Mouse (Mus musculus): ENCODE measurements around the gene Tada2b. TPM values are rescaled to one million over a fixed set of nuclear protein-coding genes. Genes with fewer than 3 reads are reported as not detected.
A peak's percentile ranks its signal among the peaks of the same experiment; 100 is the strongest.

Gene Tada2b
- polyA plus RNA-seq, 1 experiment = 8.4 TPM

DNA sequence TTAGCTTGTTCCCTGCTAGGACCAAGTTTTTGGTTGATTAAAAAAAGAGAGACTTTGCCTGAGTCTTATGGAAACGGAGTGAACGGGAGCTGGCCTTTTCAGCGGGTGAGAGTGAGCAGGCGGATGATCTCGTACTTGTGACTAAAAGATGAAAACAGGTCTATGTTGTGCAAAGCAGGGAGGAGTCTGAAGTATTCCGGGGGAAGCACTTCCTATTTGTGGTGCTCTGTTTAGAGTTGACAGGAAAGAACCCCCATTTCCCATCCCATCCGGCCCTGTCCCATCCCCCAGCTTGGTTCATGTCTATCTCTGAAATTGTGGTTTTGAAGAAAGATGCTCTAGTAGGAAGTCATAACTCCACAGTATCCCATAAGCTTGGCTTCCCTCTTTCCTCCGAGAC is 18.2 kb downstream of the Tada2b start:
- TF ChIP-seq CTCF (IDR thresholded peaks at IDR 0.05; ENCODE audit: low read depth, low read length) = no peak
- no peak for TF ChIP-seq EP300 (IDR thresholded peaks at IDR 0.05; ENCODE audit: insufficient read depth, low read depth, low read length)
- TF ChIP-seq POLR2A (IDR thresholded peaks at IDR 0.05; ENCODE audit: insufficient read depth, low read length) = no peak
- Histone ChIP-seq H3K27me3 (ENCODE audit: control insufficient read depth, insufficient read depth, low read length, poor library complexity, severe bottlenecking) (no peaks in the 10 kb centered on the region), H3K4me1 (ENCODE audit: control insufficient read depth, insufficient read depth, low read length) (no peaks in the 10 kb centered on the region), H3K9me3 (replicated peaks; ENCODE audit: control insufficient read depth, insufficient read depth, low read length, poor library complexity, severe bottlenecking) (no peaks in the 10 kb centered on the region), H3K4me3 (ENCODE audit: low read depth, low read length) (peak overlapping the region; percentile 74), H3K9ac (ENCODE audit: low read depth, poor library complexity, severe bottlenecking) (peak overlapping the region; percentile 78), H3K36me3 (ENCODE audit: control insufficient read depth, insufficient read depth, low read length, poor library complexity, severe bottlenecking) (peaks cover 21% of the 10 kb centered on the region), H3K27ac (ENCODE audit: insufficient read depth, low read length) (no peak overlapping the region)

DNA sequence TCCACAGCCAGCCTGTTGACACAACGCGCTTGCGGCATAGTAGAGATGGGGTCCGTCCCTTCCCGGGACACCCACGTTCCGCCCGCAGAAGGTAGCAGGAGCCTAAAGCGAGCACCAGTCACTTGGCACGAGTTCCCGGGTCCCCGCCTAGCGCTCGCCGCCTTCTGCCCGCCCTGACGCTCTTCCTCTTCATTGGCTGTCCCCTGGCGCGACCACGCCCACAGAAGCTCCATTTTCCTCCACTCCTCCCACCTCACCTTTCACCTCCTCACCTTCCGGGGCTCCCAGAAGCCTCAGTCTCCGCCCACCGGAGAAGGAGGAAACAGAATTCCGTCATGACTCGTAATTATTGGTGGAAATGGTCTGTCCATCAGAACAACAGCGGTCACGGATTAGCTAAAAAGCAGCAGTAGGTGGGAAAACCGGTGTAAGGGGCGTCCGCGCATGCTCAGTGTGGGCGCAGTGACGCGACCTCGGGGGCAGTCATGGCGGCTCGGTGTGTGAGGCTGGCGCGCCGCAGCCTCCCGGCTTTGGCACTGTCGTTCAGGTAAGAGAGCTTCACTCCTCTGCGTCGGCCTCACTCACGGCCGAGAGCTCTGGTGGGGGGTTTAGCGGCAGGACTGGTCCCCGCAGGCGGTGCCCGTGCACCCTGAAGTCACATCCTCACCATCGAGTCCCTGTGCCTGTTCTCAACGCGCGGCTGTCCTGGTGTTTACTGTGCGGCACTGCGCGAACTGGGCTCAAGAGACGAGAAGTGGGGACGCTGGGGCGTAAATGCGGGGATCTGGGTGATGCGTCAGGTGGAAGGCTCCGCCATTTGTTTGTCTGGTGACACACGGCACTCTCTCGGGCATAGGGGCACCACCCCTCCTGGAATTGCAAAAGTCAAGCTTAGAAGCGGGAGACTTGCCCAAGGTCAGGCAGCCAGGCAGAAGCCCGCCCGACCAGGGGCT is 19.1 kb downstream of the Tada2b start, which contains the start of gene Grpel1:
Gene Grpel1, plus strand, starts transcription at position 290 of the 953 bp plus-strand sequence.
- Histone ChIP-seq H3K27ac (ENCODE audit: insufficient read depth, low read length) (no peak within 1 kb of the TSS), H3K9me3 (replicated peaks; ENCODE audit: control insufficient read depth, insufficient read depth, low read length, poor library complexity, severe bottlenecking) (no peaks in the 10 kb centered on the region)
- no peak for TF ChIP-seq EP300 (IDR thresholded peaks at IDR 0.05; ENCODE audit: insufficient read depth, low read depth, low read length)
- TF ChIP-seq POLR2A (IDR thresholded peaks at IDR 0.05; ENCODE audit: insufficient read depth, low read length) = peak; percentile 62
- no peak for TF ChIP-seq CTCF (IDR thresholded peaks at IDR 0.05; ENCODE audit: low read depth, low read length)

DNA sequence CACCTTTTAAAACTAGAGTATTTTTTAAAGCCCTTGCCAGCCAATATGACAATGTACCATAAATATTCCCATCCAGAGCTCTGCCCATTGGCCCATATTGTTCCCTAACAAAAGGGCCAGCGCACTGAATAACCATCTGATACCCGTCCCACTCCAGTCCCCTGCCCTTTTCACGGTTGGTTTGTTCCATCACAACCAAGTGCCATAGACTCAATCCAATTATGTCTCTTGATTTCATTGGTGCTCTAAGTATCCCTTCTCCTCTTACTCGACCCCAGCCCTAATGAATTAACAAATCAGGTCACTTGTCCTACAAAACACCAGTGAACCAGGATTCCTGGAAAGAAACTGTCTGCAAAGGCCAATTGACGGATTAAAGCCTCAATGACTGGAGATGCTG is 20.7 kb downstream of the Tada2b start:
- Histone ChIP-seq H3K4me3 (ENCODE audit: low read depth, low read length) (no peak overlapping the region), H3K4me1 (ENCODE audit: control insufficient read depth, insufficient read depth, low read length) (no peaks in the 10 kb centered on the region), H3K36me3 (ENCODE audit: control insufficient read depth, insufficient read depth, low read length, poor library complexity, severe bottlenecking) (peaks cover 4% of the 10 kb centered on the region; the same call in 1 of the 2 replicates), H3K27ac (ENCODE audit: insufficient read depth, low read length) (no peak overlapping the region), H3K9ac (ENCODE audit: low read depth, poor library complexity, severe bottlenecking) (peak overlapping the region; percentile 64; the same call in 1 of the 2 replicates), H3K27me3 (ENCODE audit: control insufficient read depth, insufficient read depth, low read length, poor library complexity, severe bottlenecking) (no peaks in the 10 kb centered on the region), H3K9me3 (replicated peaks; ENCODE audit: control insufficient read depth, insufficient read depth, low read length, poor library complexity, severe bottlenecking) (no peaks in the 10 kb centered on the region)
- TF ChIP-seq CTCF (IDR thresholded peaks at IDR 0.05; ENCODE audit: low read depth, low read length) (no peak), EP300 (IDR thresholded peaks at IDR 0.05; ENCODE audit: insufficient read depth, low read depth, low read length) (no peak), POLR2A (IDR thresholded peaks at IDR 0.05; ENCODE audit: insufficient read depth, low read length) (no peak)

More for the DNA sequence above, 19.1 kb downstream of the Tada2b start, which contains the start of gene Grpel1:
- Histone ChIP-seq H3K4me3 (ENCODE audit: low read depth, low read length) (peak within 1 kb of the TSS; percentile 82), H3K4me1 (ENCODE audit: control insufficient read depth, insufficient read depth, low read length) (no peaks in the 10 kb centered on the region), H3K9ac (ENCODE audit: low read depth, poor library complexity, severe bottlenecking) (peak within 1 kb of the TSS; percentile 78), H3K36me3 (ENCODE audit: control insufficient read depth, insufficient read depth, low read length, poor library complexity, severe bottlenecking) (peaks cover 12% of the 10 kb centered on the region), H3K27me3 (ENCODE audit: control insufficient read depth, insufficient read depth, low read length, poor library complexity, severe bottlenecking) (no peaks in the 10 kb centered on the region)

DNA sequence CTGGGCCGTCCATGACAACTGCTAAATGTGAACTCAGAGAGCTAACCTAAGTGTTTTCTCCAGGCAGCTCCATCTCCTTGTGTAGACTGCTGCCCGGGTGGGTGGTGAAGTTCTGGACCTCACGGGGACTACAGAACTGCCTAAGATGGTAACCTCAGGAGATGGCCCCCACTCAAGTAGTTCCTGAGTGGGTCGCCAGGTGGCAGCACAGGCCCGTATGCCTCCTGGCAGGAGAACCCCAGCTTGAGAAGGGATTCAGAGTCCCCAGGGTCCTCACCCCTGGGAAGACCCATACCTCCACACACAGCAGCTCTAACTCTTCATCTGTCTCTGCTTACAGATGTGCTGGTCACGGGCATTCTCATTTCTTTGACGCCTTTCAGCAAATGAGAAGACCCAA is 21.3 kb downstream of the Tada2b start:
- H3K9ac ChIP-seq (ENCODE audit: low read depth, poor library complexity, severe bottlenecking) = no peak overlapping the region
- no peaks in the 10 kb centered on the region for H3K9me3 ChIP-seq (replicated peaks; ENCODE audit: control insufficient read depth, insufficient read depth, low read length, poor library complexity, severe bottlenecking)
- H3K36me3 ChIP-seq (ENCODE audit: control insufficient read depth, insufficient read depth, low read length, poor library complexity, severe bottlenecking) = peaks cover 1% of the 10 kb centered on the region; the same call in 1 of the 2 replicates
- TF ChIP-seq CTCF (IDR thresholded peaks at IDR 0.05; ENCODE audit: low read depth, low read length) (peak; percentile 93), POLR2A (IDR thresholded peaks at IDR 0.05; ENCODE audit: insufficient read depth, low read length) (no peak)
- H3K27ac ChIP-seq (ENCODE audit: insufficient read depth, low read length) = no peak overlapping the region
- H3K27me3 ChIP-seq (ENCODE audit: control insufficient read depth, insufficient read depth, low read length, poor library complexity, severe bottlenecking) = no peaks in the 10 kb centered on the region
- H3K4me1 ChIP-seq (ENCODE audit: control insufficient read depth, insufficient read depth, low read length) = no peaks in the 10 kb centered on the region
- H3K4me3 ChIP-seq (ENCODE audit: low read depth, low read length) = no peak overlapping the region

DNA sequence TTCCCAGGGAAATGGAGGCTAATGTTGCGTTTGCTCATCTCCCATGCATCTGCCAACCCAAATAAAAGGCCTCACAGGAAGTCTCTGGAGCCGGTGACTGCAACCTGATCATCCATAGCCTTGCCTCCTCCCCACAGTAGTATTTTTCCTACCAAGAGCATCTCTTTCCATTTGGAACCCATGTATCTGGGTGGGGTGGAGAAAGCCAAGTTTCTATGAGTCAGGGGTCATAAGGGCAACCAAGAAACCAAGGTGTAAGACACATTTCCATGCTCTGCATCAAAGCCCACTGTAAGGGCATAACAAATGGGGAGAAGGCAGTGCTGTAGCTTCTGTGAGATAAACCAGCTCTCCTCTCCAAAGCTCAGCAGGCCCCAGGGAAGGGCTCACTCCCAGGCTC is 22.9 kb downstream of the Tada2b start:
- no peak for TF ChIP-seq POLR2A (IDR thresholded peaks at IDR 0.05; ENCODE audit: insufficient read depth, low read length)
- no peak for TF ChIP-seq CTCF (IDR thresholded peaks at IDR 0.05; ENCODE audit: low read depth, low read length)
- TF ChIP-seq EP300 (IDR thresholded peaks at IDR 0.05; ENCODE audit: insufficient read depth, low read depth, low read length) = no peak
- Histone ChIP-seq H3K4me3 (ENCODE audit: low read depth, low read length) (no peak overlapping the region), H3K9me3 (replicated peaks; ENCODE audit: control insufficient read depth, insufficient read depth, low read length, poor library complexity, severe bottlenecking) (no peaks in the 10 kb centered on the region), H3K27ac (ENCODE audit: insufficient read depth, low read length) (no peak overlapping the region), H3K4me1 (ENCODE audit: control insufficient read depth, insufficient read depth, low read length) (no peaks in the 10 kb centered on the region), H3K36me3 (ENCODE audit: control insufficient read depth, insufficient read depth, low read length, poor library complexity, severe bottlenecking) (no peaks in the 10 kb centered on the region), H3K27me3 (ENCODE audit: control insufficient read depth, insufficient read depth, low read length, poor library complexity, severe bottlenecking) (no peaks in the 10 kb centered on the region), H3K9ac (ENCODE audit: low read depth, poor library complexity, severe bottlenecking) (no peak overlapping the region)

DNA sequence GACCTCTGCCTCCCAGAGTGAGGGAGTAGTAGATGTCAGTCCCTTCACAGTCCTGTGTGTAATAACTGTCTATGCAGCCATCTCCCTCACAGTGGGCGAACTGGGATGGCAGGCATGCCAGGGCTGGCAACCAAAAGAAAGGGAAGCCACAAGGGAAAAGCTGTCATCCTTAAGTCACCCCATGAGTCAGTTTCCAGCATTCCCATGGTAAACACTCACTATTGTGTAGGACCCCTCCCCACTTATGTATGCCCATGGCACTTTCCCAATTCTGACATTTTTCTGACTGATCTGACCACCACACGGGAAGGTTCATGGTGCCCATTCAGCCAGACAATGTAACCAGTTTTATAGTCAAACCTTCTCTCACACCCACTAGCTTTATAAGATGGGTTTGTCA is 23.4 kb downstream of the Tada2b start:
- Histone ChIP-seq H3K27me3 (ENCODE audit: control insufficient read depth, insufficient read depth, low read length, poor library complexity, severe bottlenecking) (no peaks in the 10 kb centered on the region), H3K9ac (ENCODE audit: low read depth, poor library complexity, severe bottlenecking) (no peak overlapping the region), H3K9me3 (replicated peaks; ENCODE audit: control insufficient read depth, insufficient read depth, low read length, poor library complexity, severe bottlenecking) (no peaks in the 10 kb centered on the region), H3K36me3 (ENCODE audit: control insufficient read depth, insufficient read depth, low read length, poor library complexity, severe bottlenecking) (no peaks in the 10 kb centered on the region), H3K4me1 (ENCODE audit: control insufficient read depth, insufficient read depth, low read length) (no peaks in the 10 kb centered on the region), H3K4me3 (ENCODE audit: low read depth, low read length) (no peak overlapping the region), H3K27ac (ENCODE audit: insufficient read depth, low read length) (no peak overlapping the region)
- TF ChIP-seq POLR2A (IDR thresholded peaks at IDR 0.05; ENCODE audit: insufficient read depth, low read length) (no peak), CTCF (IDR thresholded peaks at IDR 0.05; ENCODE audit: low read depth, low read length) (no peak), EP300 (IDR thresholded peaks at IDR 0.05; ENCODE audit: insufficient read depth, low read depth, low read length) (no peak)

Measured in ES-Bruce4 (cell line).